Mouse (Mus musculus): ENCODE data around the gene Gm10324. TPM values are rescaled to one million over a fixed set of nuclear protein-coding genes. Genes with fewer than 3 reads are reported as not detected.
"Not testable (repeated sequence)": the region's sequence is repeated elsewhere in the genome, so short reads cannot be mapped to it uniquely, and the experiment has no call there.

Gene Gm10324
- not detected in 2 replicates for polyA plus RNA-seq (2012; rRNA removed)

GRCm38 (mm10) chr13:66119247-66119646, at the start of gene Gm10324:
Gm10324 (plus strand) TSS chr13:66119547.
- not testable (repeated sequence) for H3K4me1 ChIP-seq (ENCODE audit: control insufficient read depth, insufficient read depth, low read length); DNase-seq; H3K27ac ChIP-seq (ENCODE audit: insufficient read depth, low read depth, low read length); H3K36me3 ChIP-seq (ENCODE audit: control insufficient read depth, insufficient read depth, low read length); H3K4me3 ChIP-seq (ENCODE audit: insufficient read depth, low read depth, low read length); H3K27me3 ChIP-seq (replicated peaks; ENCODE audit: control insufficient read depth, insufficient read depth, low read length)
- WGBS, result no CpG with 5 or more reads among the region's 2 CpGs

Other genes starting within 250 kb of the Gm10324 start
- not detected in 2 replicates for gene Gm10772, start 108.0 kb downstream of the Gm10324 start, polyA plus RNA-seq (2012; rRNA removed)